Mouse (Mus musculus) forebrain, embryonic 16.5 days (tissue): Measurements from ENCODE around the gene Oaz2. TPM values are rescaled to one million over a fixed set of nuclear protein-coding genes. Genes with fewer than 3 reads are reported as not detected.
A peak's percentile ranks its signal among the peaks of the same experiment; 100 is the strongest.

Experiments
- ATAC-seq: fragments of 200-750 bp; cut with Nextera tagmentation; 2 replicates; pipeline ENCODE4 v1.8.0; 2017; ENCODE audit warnings: mild to moderate bottlenecking, moderate library complexity
- H3K27ac ChIP-seq: fragments of 300-500 bp; sonication (generic); 2 replicates; pipeline ENCODE4 v1.5.1; 2014; ENCODE audit warnings: low read length, control low read depth
- H3K27me3 ChIP-seq: fragments of 300-500 bp; sonication (generic); replicated peaks from 2 replicates; pipeline ENCODE4 v1.6.1; 2014; ENCODE audit warnings: low read length; ENCODE audit not compliant: control insufficient read depth, insufficient read depth
- H3K36me3 ChIP-seq: fragments of 300-500 bp; sonication (generic); 2 replicates; pipeline ENCODE4 v1.6.1; 2014; ENCODE audit not compliant: control insufficient read depth, insufficient read depth
- H3K4me1 ChIP-seq: fragments of 300-500 bp; sonication (generic); replicated peaks from 2 replicates; pipeline ENCODE4 v1.6.1; 2014; ENCODE audit warnings: low read length; ENCODE audit not compliant: control insufficient read depth, insufficient read depth
- H3K4me2 ChIP-seq: fragments of 300-500 bp; sonication (generic); 2 replicates; pipeline ENCODE4 v1.6.1; 2014; ENCODE audit warnings: mild to moderate bottlenecking, low read length, control low read depth
- H3K4me3 ChIP-seq: fragments of 300-500 bp; sonication (generic); replicated peaks from 2 replicates; pipeline ENCODE4 v1.5.1; 2014; ENCODE audit warnings: mild to moderate bottlenecking, low read length, control low read depth
- H3K9ac ChIP-seq: fragments of 300-500 bp; sonication (generic); replicated peaks from 2 replicates; pipeline ENCODE4 v1.6.1; 2014; ENCODE audit warnings: low read depth, low read length, control low read depth
- H3K9me3 ChIP-seq: fragments of 300-500 bp; sonication (generic); 2 replicates; pipeline ENCODE4 v1.6.1; 2016; ENCODE audit warnings: low read length; ENCODE audit not compliant: control insufficient read depth
- WGBS: fragments of 180-500 bp; shearing (Covaris S2); extraction: QIAGEN DNeasy Blood & Tissue Kit; methylation state at CpG from one replicate; pipeline ENCODE4 v1.1.7; 2014; 5-methylcytosine and 5-hydroxymethylcytosine counted together
- polyA plus RNA-seq: library from polyadenylated mRNA; unstranded; fragments of >200 nt; fragmentation: Nextera tagmentation; extraction: Ambion mirVana; gene quantifications from 2 replicates; pipeline ENCODE4 v1.2.1, GENCODE M21; 2015

The Oaz2 gene
- polyA plus RNA-seq, 1 experiment from 2014 or later: 364 TPM

- Histone ChIP-seq H3K9me3 (no peaks in the 10 kb centered on the region), H3K9ac (no peak overlapping the region), H3K4me2 (peak overlapping the region; percentile 100), H3K27me3 (peaks cover 25% of the 10 kb centered on the region), H3K4me3 (peak overlapping the region; percentile 72), H3K27ac (no peak overlapping the region), H3K36me3 (no peaks in the 10 kb centered on the region), H3K4me1 (peaks cover 22% of the 10 kb centered on the region)
- no peak for ATAC-seq
- WGBS: 26% methylated on average over 16 of the region's 16 CpGs
Measured at GRCm38 (mm10) chr9:65631354-65632021, 36.3 kb upstream of the Oaz2 start.

GRCm38 (mm10) chr9:65635766-65636165 lies 32.0 kb upstream of the Oaz2 start:
- WGBS: 39% methylated on average over 1 of the region's 1 CpGs
- ATAC-seq: no peak
- H3K4me3 ChIP-seq: no peak overlapping the region

GRCm38 (mm10) chr9:65636926-65637325 lies 30.9 kb upstream of the Oaz2 start:
- Histone ChIP-seq H3K4me2 (no peak overlapping the region), H3K9me3 (no peaks in the 10 kb centered on the region), H3K4me1 (no peaks in the 10 kb centered on the region), H3K27ac (no peak overlapping the region), H3K4me3 (no peak overlapping the region), H3K27me3 (peaks cover 4% of the 10 kb centered on the region), H3K9ac (no peak overlapping the region), H3K36me3 (no peaks in the 10 kb centered on the region)
- WGBS: 86% methylated on average over 4 of the region's 4 CpGs
- ATAC-seq: no peak

More at GRCm38 (mm10) chr9:65635766-65636165, 32.0 kb upstream of the Oaz2 start:
- Histone ChIP-seq H3K9ac (no peak overlapping the region), H3K27me3 (peaks cover 10% of the 10 kb centered on the region), H3K4me1 (peaks cover 5% of the 10 kb centered on the region), H3K27ac (no peak overlapping the region), H3K36me3 (no peaks in the 10 kb centered on the region), H3K9me3 (no peaks in the 10 kb centered on the region), H3K4me2 (no peak overlapping the region)

DNA sequence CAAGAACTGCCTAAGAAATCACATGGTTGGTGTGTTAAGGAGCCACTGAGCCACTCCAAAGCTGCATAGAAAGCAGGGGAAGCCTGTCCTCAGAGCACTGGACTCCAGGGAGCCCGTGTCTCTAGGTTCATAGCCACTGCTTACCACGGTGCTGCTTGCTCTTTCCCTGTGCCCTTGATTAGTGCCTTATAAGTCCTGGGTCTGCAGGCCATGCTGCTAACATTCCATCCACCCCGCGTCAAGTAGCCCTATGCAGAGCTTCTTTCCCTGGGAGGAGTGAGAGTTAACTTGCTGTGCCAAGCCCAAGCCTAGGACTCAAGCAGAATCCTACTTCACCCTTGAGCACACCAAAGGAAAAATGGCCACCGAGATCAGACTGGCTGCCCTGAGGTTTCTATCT lies 28.7 kb upstream of the Oaz2 start:
- Histone ChIP-seq H3K4me2 (no peak overlapping the region), H3K9me3 (no peaks in the 10 kb centered on the region), H3K36me3 (no peaks in the 10 kb centered on the region), H3K27me3 (no peaks in the 10 kb centered on the region), H3K9ac (no peak overlapping the region), H3K4me3 (no peak overlapping the region), H3K27ac (no peak overlapping the region), H3K4me1 (no peaks in the 10 kb centered on the region)
- 58% methylated on average over 5 of the region's 5 CpGs for WGBS
- no peak for ATAC-seq

- no peaks in the 10 kb centered on the region for H3K9me3 ChIP-seq
- no peak overlapping the region for H3K4me3 ChIP-seq
- no peak for ATAC-seq
- H3K27ac ChIP-seq: no peak overlapping the region
- H3K4me2 ChIP-seq: no peak overlapping the region
- no peak overlapping the region for H3K9ac ChIP-seq
- no peaks in the 10 kb centered on the region for H3K4me1 ChIP-seq
- WGBS: 7% methylated on average over 5 of the region's 5 CpGs
- no peaks in the 10 kb centered on the region for H3K36me3 ChIP-seq
- no peaks in the 10 kb centered on the region for H3K27me3 ChIP-seq
Measured at GRCm38 (mm10) chr9:65640838-65641410, 26.9 kb upstream of the Oaz2 start.

GRCm38 (mm10) chr9:65641446-65642052 lies 26.3 kb upstream of the Oaz2 start:
- H3K27ac ChIP-seq: no peak overlapping the region
- no peak for ATAC-seq
- no peaks in the 10 kb centered on the region for H3K36me3 ChIP-seq
- no peaks in the 10 kb centered on the region for H3K4me1 ChIP-seq
- no peak overlapping the region for H3K9ac ChIP-seq
- H3K9me3 ChIP-seq: no peaks in the 10 kb centered on the region
- no peak overlapping the region for H3K4me2 ChIP-seq
- H3K4me3 ChIP-seq: no peak overlapping the region
- no peaks in the 10 kb centered on the region for H3K27me3 ChIP-seq
- 9% methylated on average over 12 of the region's 12 CpGs for WGBS

DNA sequence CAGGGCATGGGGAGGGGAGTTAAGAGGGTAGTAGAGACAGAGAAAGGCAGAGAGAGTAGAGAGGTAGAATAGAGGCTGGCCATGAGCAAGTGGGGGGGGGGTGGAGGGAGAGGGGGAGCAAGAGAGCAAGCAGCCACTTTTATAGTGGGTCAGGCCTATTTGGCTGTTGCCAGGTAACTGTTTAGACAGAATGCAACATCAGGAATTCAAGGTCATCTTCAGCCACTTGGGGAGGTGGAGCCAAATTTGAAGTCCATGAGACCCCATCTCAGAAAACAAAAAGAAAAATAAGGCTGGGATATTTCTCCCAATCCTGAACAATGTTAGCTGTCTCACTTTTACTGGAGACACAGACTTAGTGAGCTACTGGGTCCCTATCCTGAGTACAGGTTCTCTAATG lies 25.3 kb upstream of the Oaz2 start:
- no peaks in the 10 kb centered on the region for H3K9me3 ChIP-seq
- no peak for ATAC-seq

DNA sequence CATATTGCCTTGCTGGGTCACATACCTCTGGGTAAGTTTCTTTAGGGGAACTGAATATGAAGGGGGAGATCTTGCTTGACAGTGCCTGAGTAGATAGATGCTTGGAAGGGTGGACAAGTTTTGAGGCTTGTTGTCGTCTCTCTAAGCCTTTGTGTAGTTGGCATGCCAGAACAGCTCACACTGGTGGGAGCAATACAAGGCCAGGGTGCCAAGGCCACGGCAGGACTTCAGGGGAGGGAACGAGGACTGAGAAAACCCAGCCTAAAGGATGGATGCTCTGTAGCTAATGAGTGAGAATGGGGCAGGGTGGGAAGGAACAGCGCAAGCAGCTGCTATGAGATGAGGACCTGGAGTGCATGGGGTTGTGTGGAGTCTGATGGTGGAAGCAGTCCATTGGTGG lies 22.8 kb upstream of the Oaz2 start:
- Histone ChIP-seq H3K4me1 (no peaks in the 10 kb centered on the region), H3K9ac (no peak overlapping the region), H3K27ac (no peak overlapping the region), H3K4me3 (no peak overlapping the region), H3K36me3 (no peaks in the 10 kb centered on the region), H3K27me3 (no peaks in the 10 kb centered on the region), H3K4me2 (no peak overlapping the region), H3K9me3 (no peaks in the 10 kb centered on the region)
- no peak for ATAC-seq
- 92% methylated on average over 4 of the region's 4 CpGs for WGBS

More for the DNA sequence above, 25.3 kb upstream of the Oaz2 start:
- H3K27ac ChIP-seq: no peak overlapping the region
- no peaks in the 10 kb centered on the region for H3K27me3 ChIP-seq
- H3K9ac ChIP-seq: no peak overlapping the region
- no peaks in the 10 kb centered on the region for H3K36me3 ChIP-seq
- H3K4me2 ChIP-seq: no peak overlapping the region
- no peak overlapping the region for H3K4me3 ChIP-seq
- no peaks in the 10 kb centered on the region for H3K4me1 ChIP-seq

DNA sequence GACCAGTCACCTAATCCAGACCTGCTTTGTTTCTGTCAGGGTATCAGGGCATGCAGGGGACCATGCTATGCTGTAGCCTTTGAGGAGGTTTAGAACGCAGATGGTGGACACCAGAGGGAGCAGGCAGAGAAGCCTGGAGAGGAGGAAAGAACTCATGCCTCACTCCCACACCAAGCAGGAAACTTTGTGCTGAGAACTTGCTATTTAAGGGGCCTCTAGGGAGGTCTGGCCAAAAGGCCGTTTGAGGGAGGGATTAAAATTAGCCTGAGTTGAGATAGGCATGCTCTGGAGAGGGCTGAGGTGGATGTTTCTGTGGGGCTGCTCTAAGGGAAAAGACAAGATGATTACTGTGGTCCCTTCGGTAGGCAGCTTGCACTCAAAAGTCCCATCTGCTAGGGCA lies 21.8 kb upstream of the Oaz2 start:
- no peaks in the 10 kb centered on the region for H3K9me3 ChIP-seq
- no peak overlapping the region for H3K9ac ChIP-seq
- H3K4me2 ChIP-seq: no peak overlapping the region
- 55% methylated on average over 3 of the region's 3 CpGs for WGBS
- H3K4me3 ChIP-seq: no peak overlapping the region
- H3K27ac ChIP-seq: no peak overlapping the region
- ATAC-seq: no peak
- H3K36me3 ChIP-seq: no peaks in the 10 kb centered on the region
- no peaks in the 10 kb centered on the region for H3K4me1 ChIP-seq
- no peaks in the 10 kb centered on the region for H3K27me3 ChIP-seq
